Mouse (Mus musculus) intestine, embryonic 14.5 days (tissue): ENCODE measurements around the gene Ywhae. TPM values are rescaled to one million over a fixed set of nuclear protein-coding genes. Genes with fewer than 3 reads are reported as not detected.
A peak's percentile ranks its signal among the peaks of the same experiment; 100 is the strongest.
"Not testable (repeated sequence)": the region's sequence is repeated elsewhere in the genome, so short reads cannot be mapped to it uniquely, and the experiment has no call there.

ENCODE experiments used
- ATAC-seq: fragments of 200-750 bp; cut with Nextera tagmentation; replicated peaks from 2 replicates; pipeline ENCODE4 v1.8.0; 2017; ENCODE audit warnings: low read depth, moderate number of reproducible peaks, moderate TSS enrichment, moderate library complexity; ENCODE audit not compliant: low FRiP score, low TSS enrichment
- DNase-seq: peaks from one replicate; pipeline ENCODE4 v3.0.0-alpha.2; 2018; ENCODE audit warnings: low spot score
- H3K27ac ChIP-seq: fragments of 300-500 bp; sonication (generic); 2 replicates; pipeline ENCODE4 v1.5.1; 2014; ENCODE audit warnings: low read depth, mild to moderate bottlenecking, control low read depth
- H3K27me3 ChIP-seq: fragments of 300-500 bp; sonication (generic); replicated peaks from 2 replicates; pipeline ENCODE4 v1.6.1; 2014; ENCODE audit warnings: low read length, control low read depth; ENCODE audit not compliant: control insufficient read depth, insufficient read depth
- H3K36me3 ChIP-seq: fragments of 300-500 bp; sonication (generic); 2 replicates; pipeline ENCODE4 v1.6.1; 2014; ENCODE audit warnings: low read length, control low read depth; ENCODE audit not compliant: control insufficient read depth, insufficient read depth
- H3K4me1 ChIP-seq: fragments of 300-500 bp; sonication (generic); replicated peaks from 2 replicates; pipeline ENCODE4 v1.6.1; 2014; ENCODE audit warnings: low read length, control low read depth, mixed read lengths; ENCODE audit not compliant: control insufficient read depth, insufficient read depth
- H3K4me2 ChIP-seq: fragments of 300-500 bp; sonication (generic); 2 replicates; pipeline ENCODE4 v1.6.1; 2014; ENCODE audit warnings: low read length
- H3K4me3 ChIP-seq: fragments of 300-500 bp; sonication (generic); 2 replicates; pipeline ENCODE4 v1.5.1; 2014; ENCODE audit warnings: low read depth, low read length, control low read depth, mixed read lengths
- H3K9ac ChIP-seq: fragments of 300-500 bp; sonication (generic); 2 replicates; pipeline ENCODE4 v1.6.1; 2014; ENCODE audit warnings: mild to moderate bottlenecking, low read length
- H3K9me3 ChIP-seq: fragments of 300-500 bp; sonication (generic); 2 replicates; pipeline ENCODE4 v1.6.1; 2016; ENCODE audit warnings: low read length, control low read depth; ENCODE audit not compliant: control insufficient read depth
- WGBS: fragments of 180-500 bp; shearing (Covaris S2); extraction: QIAGEN DNeasy Blood & Tissue Kit; methylation state at CpG from one replicate; pipeline ENCODE4 v1.1.7; 2014; 5-methylcytosine and 5-hydroxymethylcytosine counted together
- polyA plus RNA-seq: library from polyadenylated mRNA; unstranded; fragments of >200 nt; fragmentation: Nextera tagmentation; extraction: Ambion mirVana; gene quantifications from 2 replicates; pipeline ENCODE4 v1.2.1, GENCODE M21; 2014

The Ywhae gene
- polyA plus RNA-seq, 1 experiment from 2014 or later: 888 TPM

GRCm38 (mm10) chr11:75727659-75728058 is 5.0 kb upstream of the Ywhae start:
- H3K4me3 ChIP-seq, H3K9me3 ChIP-seq, H3K9ac ChIP-seq, ATAC-seq, H3K27me3 ChIP-seq, H3K4me1 ChIP-seq, H3K36me3 ChIP-seq, H3K4me2 ChIP-seq, H3K27ac ChIP-seq, DNase-seq: not testable (repeated sequence)
- WGBS: 88% methylated on average over 6 of the region's 6 CpGs

DNA sequence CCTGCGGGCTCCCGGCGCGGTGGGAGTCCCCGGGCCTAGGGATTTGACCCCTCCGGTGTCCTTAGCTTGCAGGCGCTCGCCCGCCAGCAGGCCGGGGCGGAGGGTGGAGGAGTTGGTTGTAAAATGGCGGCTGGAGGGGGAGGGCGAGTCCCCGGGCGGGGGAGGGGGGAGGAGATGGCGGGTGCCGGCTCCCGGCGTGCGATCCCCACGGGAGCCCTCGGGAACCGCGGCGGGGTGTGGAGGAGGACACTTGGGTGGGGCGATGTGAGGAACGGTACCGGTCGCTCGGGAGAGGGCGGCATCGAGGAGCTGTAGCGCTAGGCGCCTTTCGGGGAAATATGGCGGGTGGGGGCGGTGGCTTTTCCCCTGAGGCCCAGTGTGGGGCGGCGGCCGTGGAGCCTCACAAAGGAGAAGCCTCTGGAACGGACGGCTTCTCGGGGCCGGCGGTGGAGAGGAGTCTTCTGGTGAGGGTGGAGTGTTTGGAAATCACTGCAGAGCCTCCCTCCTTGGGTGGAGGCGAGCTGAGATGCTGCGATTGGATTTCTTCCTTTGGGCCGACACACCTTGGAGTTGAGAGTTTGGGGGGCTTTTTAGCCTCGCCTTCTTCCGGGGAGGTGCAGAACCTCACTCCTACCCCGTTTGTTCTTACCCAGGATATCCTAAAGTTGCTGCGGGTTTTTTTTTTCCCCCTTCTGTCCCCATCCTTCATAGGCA is 715 bp downstream of the Ywhae start:
- Histone ChIP-seq H3K9ac (peak overlapping the region; percentile 98), H3K36me3 (peaks cover 7% of the 10 kb centered on the region), H3K27me3 (no peaks in the 10 kb centered on the region), H3K4me1 (peaks cover 37% of the 10 kb centered on the region), H3K27ac (peak overlapping the region; percentile 96), H3K4me2 (peak overlapping the region; percentile 98), H3K4me3 (peak overlapping the region; percentile 72), H3K9me3 (no peaks in the 10 kb centered on the region)
- DNase-seq: no peak
- whole genome bisulfite sequencing: 2% methylated on average over 51 of the region's 52 CpGs
- peak; percentile 73 for ATAC-seq

- Histone ChIP-seq H3K9me3 (no peaks in the 10 kb centered on the region), H3K36me3 (peaks cover 24% of the 10 kb centered on the region), H3K27ac (no peak overlapping the region), H3K4me1 (peaks cover 49% of the 10 kb centered on the region), H3K4me3 (peak overlapping the region; percentile 72), H3K4me2 (peak overlapping the region; percentile 98), H3K9ac (no peak overlapping the region), H3K27me3 (no peaks in the 10 kb centered on the region)
- DNase-seq: no peak
- WGBS: 73% methylated on average over 5 of the region's 5 CpGs
- ATAC-seq: no peak
Measured at GRCm38 (mm10) chr11:75735462-75736252, 3.0 kb downstream of the Ywhae start.

DNA sequence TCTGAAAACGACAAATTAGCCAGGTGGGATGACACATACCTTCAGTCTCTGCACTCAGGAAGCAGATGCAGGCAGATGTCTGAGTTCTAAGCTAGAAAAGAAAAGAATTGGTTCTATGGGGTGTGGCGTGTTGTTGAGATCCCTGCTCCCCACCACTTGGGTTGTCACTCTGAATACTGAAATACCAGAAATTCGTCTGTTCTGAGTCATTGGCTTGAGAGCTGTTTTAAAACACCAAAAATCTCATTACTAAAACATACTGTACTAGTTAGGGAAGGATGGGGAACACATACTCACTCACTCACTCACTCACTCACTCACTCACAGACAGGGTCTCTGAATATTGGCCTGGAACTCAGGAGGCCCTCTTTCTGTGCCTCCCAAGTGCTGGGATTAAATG is 4.3 kb downstream of the Ywhae start:
- DNase-seq: no peak

DNA sequence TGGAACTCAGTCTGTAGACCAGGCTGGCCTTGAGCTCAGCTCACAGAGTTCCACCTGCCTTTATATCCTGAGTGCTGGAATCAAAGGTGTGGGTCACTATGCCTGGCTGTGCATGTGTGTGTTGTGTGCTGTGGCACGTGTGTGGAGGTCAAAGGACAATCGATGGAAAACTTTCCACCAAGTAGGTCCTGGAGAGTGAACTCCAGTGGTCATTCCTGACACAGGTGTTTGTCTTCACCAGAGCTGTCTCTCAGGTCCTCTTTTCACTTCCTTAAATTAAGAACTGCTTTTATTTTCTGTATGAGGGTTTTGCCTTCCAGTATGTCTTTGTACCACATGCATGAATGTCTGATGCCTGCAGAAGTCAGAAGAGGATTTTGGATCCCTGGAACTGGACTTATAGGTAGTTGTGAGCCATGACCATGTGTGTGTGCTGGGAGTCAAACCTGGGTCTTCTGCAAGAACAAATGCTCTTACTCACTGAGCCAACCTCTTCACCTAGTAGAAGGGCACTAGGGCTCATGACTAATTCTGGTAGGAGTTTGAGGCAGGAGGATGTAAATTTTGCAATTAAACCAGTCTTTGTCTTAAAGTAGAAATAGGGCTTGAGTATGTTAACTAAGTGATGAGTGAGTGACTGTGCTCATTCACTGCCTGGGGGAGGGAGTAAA is 5.3 kb downstream of the Ywhae start:
- no peak for DNase-seq
- no peak overlapping the region for H3K4me2 ChIP-seq
- no peak overlapping the region for H3K27ac ChIP-seq
- 66% methylated on average over 2 of the region's 2 CpGs for WGBS
- peaks cover 42% of the 10 kb centered on the region for H3K4me1 ChIP-seq
- no peak overlapping the region for H3K4me3 ChIP-seq
- H3K9ac ChIP-seq: no peak overlapping the region
- no peaks in the 10 kb centered on the region for H3K27me3 ChIP-seq
- peaks cover 33% of the 10 kb centered on the region for H3K36me3 ChIP-seq
- no peak for ATAC-seq
- no peaks in the 10 kb centered on the region for H3K9me3 ChIP-seq

More for the DNA sequence above, 4.3 kb downstream of the Ywhae start:
- Histone ChIP-seq H3K9ac (no peak overlapping the region), H3K4me3 (no peak overlapping the region), H3K9me3 (no peaks in the 10 kb centered on the region), H3K27me3 (no peaks in the 10 kb centered on the region), H3K36me3 (peaks cover 31% of the 10 kb centered on the region), H3K4me2 (peak overlapping the region; percentile 8; the same call in 1 of the 2 replicates), H3K4me1 (peaks cover 46% of the 10 kb centered on the region), H3K27ac (no peak overlapping the region)
- WGBS: 53% methylated on average over 3 of the region's 3 CpGs
- no peak for ATAC-seq

DNA sequence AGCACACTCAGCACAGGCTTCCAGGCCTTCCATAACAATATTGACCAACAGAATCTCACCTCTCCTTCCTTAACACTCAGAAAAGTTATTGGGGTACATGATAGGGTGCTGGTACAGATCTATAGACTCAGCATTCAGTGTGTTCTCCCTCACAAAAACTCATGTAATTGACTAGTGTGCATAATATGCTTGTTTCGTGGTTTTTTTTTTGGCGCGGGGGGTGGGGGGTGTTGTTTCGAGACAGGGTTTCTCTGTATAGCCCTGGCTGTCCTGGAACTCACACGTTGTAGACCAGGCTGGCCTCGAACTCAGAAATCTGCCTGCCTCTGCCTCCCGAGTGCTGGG is 5.8 kb downstream of the Ywhae start:
- Histone ChIP-seq H3K4me3 (no peak overlapping the region), H3K9me3 (no peaks in the 10 kb centered on the region), H3K27ac (no peak overlapping the region), H3K27me3 (no peaks in the 10 kb centered on the region), H3K36me3 (peaks cover 37% of the 10 kb centered on the region), H3K4me2 (no peak overlapping the region), H3K9ac (no peak overlapping the region), H3K4me1 (peaks cover 42% of the 10 kb centered on the region)
- 95% methylated on average over 7 of the region's 7 CpGs for WGBS
- DNase-seq: no peak
- no peak for ATAC-seq

GRCm38 (mm10) chr11:75740204-75740603 is 7.5 kb downstream of the Ywhae start:
- ATAC-seq (no peak), DNase-seq (no peak)
- no peak overlapping the region for H3K4me3 ChIP-seq

GRCm38 (mm10) chr11:75741615-75742014 is 8.9 kb downstream of the Ywhae start:
- Histone ChIP-seq H3K4me1 (peaks cover 25% of the 10 kb centered on the region), H3K36me3 (peaks cover 37% of the 10 kb centered on the region), H3K9me3 (no peaks in the 10 kb centered on the region), H3K9ac (no peak overlapping the region), H3K4me2 (no peak overlapping the region), H3K27me3 (no peaks in the 10 kb centered on the region), H3K27ac (no peak overlapping the region), H3K4me3 (no peak overlapping the region)
- 74% methylated on average over 3 of the region's 3 CpGs for WGBS
- no peak for ATAC-seq
- no peak for DNase-seq

More at GRCm38 (mm10) chr11:75740204-75740603, 7.5 kb downstream of the Ywhae start:
- no peak overlapping the region for H3K4me2 ChIP-seq
- 66% methylated on average over 3 of the region's 3 CpGs for WGBS
- peaks cover 37% of the 10 kb centered on the region for H3K36me3 ChIP-seq
- H3K9ac ChIP-seq: no peak overlapping the region
- no peaks in the 10 kb centered on the region for H3K27me3 ChIP-seq
- H3K27ac ChIP-seq: no peak overlapping the region
- no peaks in the 10 kb centered on the region for H3K9me3 ChIP-seq
- H3K4me1 ChIP-seq: peaks cover 34% of the 10 kb centered on the region
